Mouse (Mus musculus): ENCODE measurements around the gene Trim32.

Trim32 gene

GRCm38 (mm10) chr4:65604504-65605150 is at the start of gene Trim32:
Gene Trim32, plus strand, starts transcription at chr4:65604986.
- DNase-seq: peak; percentile 99

GRCm38 (mm10) chr4:65565493-65565892 is 39.3 kb upstream of the Trim32 start:
- no peak for DNase-seq

- DNase-seq: no peak
Measured at GRCm38 (mm10) chr4:65580254-65580653, 24.5 kb upstream of the Trim32 start.

GRCm38 (mm10) chr4:65586947-65587346 is 17.8 kb upstream of the Trim32 start:
- no peak for DNase-seq

DNA sequence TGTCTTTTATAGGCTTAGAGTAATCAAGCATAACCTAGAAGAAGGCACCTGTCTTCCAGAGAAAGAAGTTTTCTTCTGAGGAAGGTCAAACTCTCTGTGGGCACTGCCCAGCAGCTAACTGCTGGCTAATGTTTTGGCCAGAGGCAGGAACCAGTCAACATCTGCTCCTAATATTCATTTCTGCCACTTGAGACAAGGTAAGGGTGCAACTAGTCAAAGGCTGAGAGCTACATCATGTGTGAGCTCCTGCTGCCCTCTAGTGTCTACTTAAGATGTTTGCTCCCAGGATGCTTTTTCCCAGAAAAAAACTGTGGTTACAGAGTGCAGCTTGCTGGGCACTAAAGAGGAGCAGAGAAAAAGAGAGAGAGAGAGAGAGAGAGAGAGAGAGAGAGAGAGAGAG is 15.0 kb upstream of the Trim32 start:
- peak in 1 of 2 experiments; percentile 45 for DNase-seq

DNA sequence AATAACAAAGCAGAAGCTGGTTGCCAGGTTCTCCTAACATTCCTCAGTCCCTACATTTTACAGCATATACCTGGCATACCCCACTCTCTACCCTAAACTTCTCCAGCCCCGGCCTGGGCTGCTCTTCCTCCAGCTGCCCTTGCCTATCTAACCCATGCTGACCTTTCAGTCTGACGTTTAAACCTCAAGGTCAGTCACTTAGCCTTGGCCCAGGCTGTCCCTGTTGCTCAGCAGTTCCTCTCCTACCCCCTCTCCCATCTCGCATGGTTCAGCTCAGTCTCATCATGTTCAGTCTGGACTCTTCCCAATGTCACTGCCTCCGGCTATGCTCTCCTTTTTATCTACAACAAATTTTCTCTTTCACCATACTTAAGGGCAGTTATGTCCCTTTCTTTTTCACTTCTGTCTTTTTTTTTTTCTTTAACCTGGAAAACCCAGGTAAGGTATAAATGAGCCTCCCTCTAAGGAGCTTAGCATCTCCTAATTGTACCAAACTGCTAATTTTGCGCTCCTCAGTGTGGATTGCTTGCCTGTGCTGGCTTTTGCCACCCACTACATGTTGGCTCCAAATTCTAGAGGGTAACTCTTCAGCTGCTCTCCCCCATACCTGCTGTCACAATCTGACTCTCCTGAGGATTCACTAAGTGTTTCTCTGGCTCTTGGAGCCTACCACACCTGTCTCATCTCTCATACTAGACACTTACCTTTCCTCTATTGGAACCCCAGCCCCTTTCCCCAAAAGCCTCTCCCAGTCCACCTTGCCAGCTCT is 10.0 kb upstream of the Trim32 start:
- no peak for DNase-seq

- DNase-seq: no peak
Measured at GRCm38 (mm10) chr4:65605151-65605702, 441 bp downstream of the Trim32 start.

DNA sequence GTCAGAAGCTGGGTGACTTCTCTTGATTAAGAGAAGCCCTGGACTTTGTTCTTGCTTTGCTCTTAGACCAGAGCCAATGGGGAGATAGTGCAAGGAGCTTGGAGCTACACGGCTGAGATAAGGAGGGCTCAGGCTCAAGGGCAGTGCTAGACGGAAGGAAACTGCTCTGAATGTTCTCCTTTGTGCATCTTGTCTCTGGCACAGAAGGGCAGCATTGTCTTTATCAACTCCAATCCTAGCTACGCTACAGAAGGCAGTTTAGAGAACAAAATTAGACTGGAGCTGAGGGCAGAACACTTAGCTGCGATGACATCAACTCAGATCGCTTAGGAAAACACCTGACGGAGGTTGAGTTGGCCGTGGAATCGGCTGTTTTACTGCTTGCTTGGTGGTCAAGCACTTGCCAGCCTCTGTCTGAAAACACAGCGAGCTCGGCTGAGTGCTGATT is 2.4 kb downstream of the Trim32 start:
- DNase-seq: no peak

- DNase-seq: no peak
Measured at GRCm38 (mm10) chr4:65608112-65608511, 3.3 kb downstream of the Trim32 start.

GRCm38 (mm10) chr4:65610329-65610728 is 5.5 kb downstream of the Trim32 start:
- no peak for DNase-seq

- DNase-seq: no peak
Measured at GRCm38 (mm10) chr4:65610896-65611295, 6.1 kb downstream of the Trim32 start.

GRCm38 (mm10) chr4:65613135-65613534 is 8.3 kb downstream of the Trim32 start:
- no peak for DNase-seq

GRCm38 (mm10) chr4:65620125-65620524 is 15.3 kb downstream of the Trim32 start:
- DNase-seq: no peak

GRCm38 (mm10) chr4:65638231-65638630 is 33.4 kb downstream of the Trim32 start:
- no peak for DNase-seq

- no peak for DNase-seq
Measured at GRCm38 (mm10) chr4:65642611-65643010, 37.8 kb downstream of the Trim32 start.

GRCm38 (mm10) chr4:65654723-65655122 is 49.9 kb downstream of the Trim32 start:
- DNase-seq: peak; percentile 69 to 83

- DNase-seq: no peak
Measured at GRCm38 (mm10) chr4:65663176-65663575, 58.4 kb downstream of the Trim32 start.

Data from kidney, postnatal 25 days (tissue).